Mouse (Mus musculus) midbrain, embryonic 16.5 days (tissue): ENCODE data around the gene Wfdc5. TPM values are rescaled to one million over a fixed set of nuclear protein-coding genes. Genes with fewer than 3 reads are reported as not detected.

Experiments
- ATAC-seq: fragments of 200-750 bp; cut with Nextera tagmentation; 2 replicates; pipeline ENCODE4 v1.8.0; 2017; ENCODE audit warnings: moderate TSS enrichment
- H3K27ac ChIP-seq: fragments of 300-500 bp; sonication (generic); 2 replicates; pipeline ENCODE4 v1.5.1; 2014; ENCODE audit warnings: mild to moderate bottlenecking, low read length, mixed read lengths
- H3K27me3 ChIP-seq: fragments of 300-500 bp; sonication (generic); 2 replicates; pipeline ENCODE4 v1.6.1; 2014; ENCODE audit warnings: low read depth, low read length, mixed read lengths; ENCODE audit not compliant: control insufficient read depth, insufficient read depth
- H3K36me3 ChIP-seq: fragments of 300-500 bp; sonication (generic); 2 replicates; pipeline ENCODE4 v1.6.1; 2014; ENCODE audit warnings: mild to moderate bottlenecking, low read length, moderate library complexity, mixed read lengths; ENCODE audit not compliant: control insufficient read depth, insufficient read depth
- H3K4me1 ChIP-seq: fragments of 300-500 bp; sonication (generic); 2 replicates; pipeline ENCODE4 v1.6.1; 2014; ENCODE audit warnings: mild to moderate bottlenecking, low read length, mixed read lengths; ENCODE audit not compliant: control insufficient read depth, insufficient read depth
- H3K4me2 ChIP-seq: fragments of 300-500 bp; sonication (generic); 2 replicates; pipeline ENCODE4 v1.6.1; 2014; ENCODE audit warnings: mild to moderate bottlenecking, low read length, mixed read lengths
- H3K4me3 ChIP-seq: fragments of 300-500 bp; sonication (generic); 2 replicates; pipeline ENCODE4 v1.5.1; 2014; ENCODE audit warnings: low read depth, mild to moderate bottlenecking, low read length, moderate library complexity, mixed read lengths
- H3K9ac ChIP-seq: fragments of 300-500 bp; sonication (generic); 2 replicates; pipeline ENCODE4 v1.6.1; 2014; ENCODE audit warnings: low read depth, low read length, mixed read lengths
- H3K9me3 ChIP-seq: fragments of 300-500 bp; sonication (generic); replicated peaks from 2 replicates; pipeline ENCODE4 v1.6.1; 2014; ENCODE audit warnings: mild to moderate bottlenecking, low read length, mixed read lengths; ENCODE audit not compliant: control insufficient read depth, poor library complexity, severe bottlenecking
- WGBS: fragments of 180-500 bp; shearing (Covaris S2); extraction: QIAGEN DNeasy Blood & Tissue Kit; methylation state at CpG from one replicate; pipeline ENCODE4 v1.1.7; 2014; 5-methylcytosine and 5-hydroxymethylcytosine counted together
- polyA plus RNA-seq: library from polyadenylated mRNA; unstranded; fragments of >200 nt; fragmentation: Nextera tagmentation; extraction: Ambion mirVana; gene quantifications from 2 replicates; pipeline ENCODE4 v1.2.1, GENCODE M21; 2015

Wfdc5 gene
- polyA plus RNA-seq, 1 experiment from 2014 or later = not detected

DNA sequence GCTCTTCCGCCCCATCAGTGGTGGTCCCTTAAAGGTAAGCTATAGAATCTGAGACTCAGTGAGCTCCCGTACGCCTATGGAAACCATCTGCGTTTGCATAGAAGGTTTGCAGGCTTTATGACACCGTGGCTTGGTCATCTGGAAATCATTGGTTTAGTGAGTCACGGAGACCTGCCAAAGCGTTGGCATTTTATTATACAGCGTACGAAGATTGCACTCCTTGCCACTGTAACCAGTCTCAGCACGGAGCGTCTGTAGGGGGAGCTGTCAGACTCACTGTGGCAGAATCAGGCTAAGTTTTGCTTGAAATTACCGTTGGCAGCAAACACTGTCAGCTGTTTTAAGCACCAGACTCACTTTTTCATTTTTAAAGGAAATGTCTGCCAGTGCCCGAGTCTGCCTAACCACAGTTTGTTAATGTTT, 56.0 kb downstream of the Wfdc5 start:
- no peaks in the 10 kb centered on the region for H3K9me3 ChIP-seq
- H3K27me3 ChIP-seq = no peaks in the 10 kb centered on the region
- WGBS = 87% methylated on average over 13 of the region's 13 CpGs
- H3K4me1 ChIP-seq = no peaks in the 10 kb centered on the region
- no peak overlapping the region for H3K9ac ChIP-seq
- H3K4me3 ChIP-seq = no peak overlapping the region
- H3K4me2 ChIP-seq = no peak overlapping the region
- H3K36me3 ChIP-seq = no peaks in the 10 kb centered on the region
- no peak for ATAC-seq
- H3K27ac ChIP-seq = no peak overlapping the region

Other genes starting within 250 kb of the Wfdc5 start
- gene Ywhab, start 187.8 kb downstream of the Wfdc5 start, polyA plus RNA-seq = 533 and 553 TPM in 2 replicates
- 1.8 and 2.5 TPM in 2 replicates for gene Pabpc1l, start 157.3 kb downstream of the Wfdc5 start, polyA plus RNA-seq
- gene Stk4, start 112.4 kb downstream of the Wfdc5 start, polyA plus RNA-seq = 17.2 and 20.1 TPM in 2 replicates
- gene Tomm34, start 111.6 kb downstream of the Wfdc5 start, polyA plus RNA-seq = 49.6 and 50.4 TPM in 2 replicates
- gene Kcns1, start 11.6 kb downstream of the Wfdc5 start, polyA plus RNA-seq = 1.9 and 3.9 TPM in 2 replicates
- not detected in 2 replicates for gene Wfdc12, start 7.9 kb upstream of the Wfdc5 start, polyA plus RNA-seq
- gene Wfdc15a, start 17.4 kb upstream of the Wfdc5 start, polyA plus RNA-seq = not detected in 2 replicates
- gene Wfdc15b, start 38.9 kb upstream of the Wfdc5 start, polyA plus RNA-seq = not detected in 2 replicates
- gene Svs2, start 55.7 kb upstream of the Wfdc5 start, polyA plus RNA-seq = not detected in 2 replicates
- gene Svs3b, start 73.9 kb upstream of the Wfdc5 start, polyA plus RNA-seq = not detected in 2 replicates
- gene Svs4, start 95.7 kb upstream of the Wfdc5 start, polyA plus RNA-seq = not detected in 2 replicates
- gene Svs3a, start 106.5 kb upstream of the Wfdc5 start, polyA plus RNA-seq = not detected in 2 replicates
- not detected in 2 replicates for gene Svs6, start 134.0 kb upstream of the Wfdc5 start, polyA plus RNA-seq
- not detected in 2 replicates for gene Svs5, start 150.0 kb upstream of the Wfdc5 start, polyA plus RNA-seq
- gene Slpi, start 206.4 kb upstream of the Wfdc5 start, polyA plus RNA-seq = not detected in 2 replicates
- gene Rbpjl, start 220.4 kb upstream of the Wfdc5 start, polyA plus RNA-seq = 0.04 TPM in 1 of 2 replicates, not detected in the other
- 0.93 and 1.1 TPM in 2 replicates for gene Matn4, start 222.4 kb upstream of the Wfdc5 start, polyA plus RNA-seq